ENCODE assay signal across 10 mouse cellular contexts in the genomic region with DNA sequence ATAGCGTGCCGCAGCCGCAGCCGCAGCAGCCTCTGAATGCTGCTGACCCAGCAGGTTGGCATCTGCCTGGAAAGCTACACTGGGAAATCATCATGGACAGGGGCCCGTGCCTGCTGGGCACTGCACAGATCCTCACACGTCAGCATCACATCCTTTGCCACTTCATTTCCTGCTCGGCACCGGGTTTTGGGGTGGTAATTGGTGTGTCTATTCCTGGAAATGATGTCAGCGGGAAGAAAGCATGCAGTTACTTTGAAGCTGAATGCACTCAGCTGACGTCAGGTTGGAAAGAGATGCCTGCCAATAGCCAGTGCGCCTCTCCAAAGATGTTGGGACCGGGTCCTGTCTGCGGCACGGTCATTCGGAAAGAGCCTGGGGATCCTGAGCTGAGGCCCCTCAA. TPM values are rescaled to one million over a fixed set of nuclear protein-coding genes. Genes with fewer than 3 reads are reported as not detected.
A peak's percentile ranks its signal among the peaks of the same experiment; 100 is the strongest.
DNase-seq lines count a peak whose midpoint lies in the region; ATAC-seq and TF ChIP-seq lines count a peak whose summit lies in the region.
"Had no signal": no experiment of that assay in that cellular context is flagged by ENCODE, and none has a peak within 500 bp of the region (broad histone marks: within the 10 kb centered on the region; RNA-seq: fewer than 3 reads in every experiment).

No protein-coding gene starts in this region.

- no peak for TF ChIP-seq POLR2A in olfactory bulb, adult 2 months (IDR thresholded peaks at IDR 0.05; ENCODE audit: insufficient read depth, low read depth, low read length)

- no peaks in the 10 kb centered on the region for H3K36me3 ChIP-seq in limb, embryonic 15.5 days
- H3K36me3 ChIP-seq in limb, embryonic 10.5 days, result no peaks in the 10 kb centered on the region
- H3K36me3 ChIP-seq in hindbrain, embryonic 13.5 days, result no peaks in the 10 kb centered on the region

- 0 out of 2 replicates have a peak overlapping the region, but pooled peaks have one; percentile 18 for H3K27ac ChIP-seq in limb, embryonic 15.5 days
- no peak overlapping the region for H3K27ac ChIP-seq in limb, embryonic 10.5 days
- peak overlapping the region; percentile 47; the same call in 1 of the 2 replicates for H3K27ac ChIP-seq in olfactory bulb, adult 2 months (ENCODE audit: insufficient read depth, low read depth, low read length)
- no peak overlapping the region for H3K27ac ChIP-seq in hindbrain, embryonic 13.5 days

- intact Hi-C loops in heart, postnatal 36 days (cut with DNase I), result loop anchor here (1.0 kb wide), 1 partner anchor 11 kb away; no protein-coding TSS in a partner anchor

- no peak for ATAC-seq in limb, embryonic 15.5 days (ENCODE audit: insufficient number of reproducible peaks, low FRiP score, low TSS enrichment, low read depth)
- ATAC-seq in hindbrain, embryonic 13.5 days (ENCODE audit: low FRiP score), result no peak

- H3K4me1 ChIP-seq in limb, embryonic 15.5 days, result peaks cover 13% of the 10 kb centered on the region
- H3K4me1 ChIP-seq in limb, embryonic 10.5 days, result peaks cover 20% of the 10 kb centered on the region
- H3K4me1 ChIP-seq in olfactory bulb, adult 2 months (ENCODE audit: control insufficient read depth, insufficient read depth, low read length), result peaks cover 25% of the 10 kb centered on the region
- H3K4me1 ChIP-seq in hindbrain, embryonic 13.5 days (replicated peaks), result no peaks in the 10 kb centered on the region

- DNase-seq in limb, embryonic 10.5 days (ENCODE audit: low spot score), result no peak
- peak; percentile 62 to 64 for DNase-seq in cerebellum, postnatal 36 days
- DNase-seq in heart, postnatal 36 days, result peak; percentile 57 to 66
- no peak for DNase-seq in MN1 (ENCODE audit: low spot score)
- no peak for DNase-seq in thymus, postnatal 4 days

- H3K27me3 ChIP-seq in limb, embryonic 15.5 days, result no peaks in the 10 kb centered on the region
- H3K27me3 ChIP-seq in limb, embryonic 10.5 days (ENCODE audit: low read depth, poor library complexity, severe bottlenecking), result no peaks in the 10 kb centered on the region
- H3K27me3 ChIP-seq in hindbrain, embryonic 13.5 days, result no peaks in the 10 kb centered on the region

- 73% methylated on average over 15 of the region's 15 CpGs for WGBS in limb, embryonic 15.5 days
- 84% methylated on average over 15 of the region's 15 CpGs for WGBS in limb, embryonic 10.5 days
- WGBS in olfactory bulb, adult 2 months, result 45% methylated on average over 15 of the region's 15 CpGs
- 90% methylated on average over 15 of the region's 15 CpGs for WGBS in hindbrain, embryonic 13.5 days

- H3K4me2 ChIP-seq in limb, embryonic 15.5 days, result no peak overlapping the region
- H3K4me2 ChIP-seq in hindbrain, embryonic 13.5 days, result no peak overlapping the region

- no peaks in the 10 kb centered on the region for H3K9me3 ChIP-seq in limb, embryonic 15.5 days
- H3K9me3 ChIP-seq in limb, embryonic 10.5 days (replicated peaks), result no peaks in the 10 kb centered on the region
- no peaks in the 10 kb centered on the region for H3K9me3 ChIP-seq in hindbrain, embryonic 13.5 days

- no peak for TF ChIP-seq CTCF in olfactory bulb, adult 2 months (IDR thresholded peaks at IDR 0.05; ENCODE audit: insufficient read depth, low read depth, low read length)

- no peak overlapping the region for H3K4me3 ChIP-seq in limb, embryonic 15.5 days
- H3K4me3 ChIP-seq in limb, embryonic 10.5 days, result no peak overlapping the region
- no peak overlapping the region for H3K4me3 ChIP-seq in olfactory bulb, adult 2 months (ENCODE audit: insufficient read depth, low read depth, low read length)
- H3K4me3 ChIP-seq in hindbrain, embryonic 13.5 days, result no peak overlapping the region

- no peak overlapping the region for H3K9ac ChIP-seq in limb, embryonic 15.5 days
- H3K9ac ChIP-seq in hindbrain, embryonic 13.5 days, result no peak overlapping the region

RNA-seq across cellular contexts. Expression of gene Ccdc63, which starts 2.9 kb away (rescaled TPM):
- polyA plus RNA-seq in limb, embryonic 15.5 days (2015; fragmentation: Nextera tagmentation; extraction: Ambion mirVana), result 0.09 and 0.11 TPM in 2 replicates
- polyA plus RNA-seq in limb, embryonic 10.5 days (2016; fragmentation: Nextera tagmentation; extraction: Ambion mirVana), result not detected in 2 replicates
- total RNA-seq in heart, postnatal 36 days (2021), result not detected
- not detected in 2 replicates for polyA plus RNA-seq in olfactory bulb, adult 2 months (2012; ENCODE audit: insufficient read depth, insufficient read length, low replicate concordance, missing spikeins)
- not detected in 2 replicates for polyA plus RNA-seq in hindbrain, embryonic 13.5 days (2015; fragmentation: Nextera tagmentation; extraction: Ambion mirVana)
- polyA plus RNA-seq: liver, embryonic 16.5 days had no signal

RNA-seq across cellular contexts. Expression of gene Ppp1cc, which starts 14.5 kb away (rescaled TPM):
- 185 and 206 TPM in 2 replicates for polyA plus RNA-seq in limb, embryonic 15.5 days (2015; fragmentation: Nextera tagmentation; extraction: Ambion mirVana)
- polyA plus RNA-seq in limb, embryonic 10.5 days (2016; fragmentation: Nextera tagmentation; extraction: Ambion mirVana), result 373 and 383 TPM in 2 replicates
- total RNA-seq in heart, postnatal 36 days (2021), result 100 to 1,000 TPM; 118 to 125 TPM
- 674 and 1,250 TPM in 2 replicates for polyA plus RNA-seq in olfactory bulb, adult 2 months (2012; ENCODE audit: insufficient read depth, insufficient read length, low replicate concordance, missing spikeins)
- 204 and 206 TPM in 2 replicates for polyA plus RNA-seq in hindbrain, embryonic 13.5 days (2015; fragmentation: Nextera tagmentation; extraction: Ambion mirVana)

RNA-seq across cellular contexts. Expression of gene Myl2, which starts 42.8 kb away (rescaled TPM):
- polyA plus RNA-seq in limb, embryonic 15.5 days (2015; fragmentation: Nextera tagmentation; extraction: Ambion mirVana), result 6.5 and 27.8 TPM in 2 replicates
- polyA plus RNA-seq in limb, embryonic 10.5 days (2016; fragmentation: Nextera tagmentation; extraction: Ambion mirVana), result 3.1 TPM in 2 replicates
- over 10,000 TPM; 18,107 to 20,333 TPM for total RNA-seq in heart, postnatal 36 days (2021)
- not detected in 2 replicates for polyA plus RNA-seq in olfactory bulb, adult 2 months (2012; ENCODE audit: insufficient read depth, insufficient read length, low replicate concordance, missing spikeins)
- polyA plus RNA-seq in hindbrain, embryonic 13.5 days (2015; fragmentation: Nextera tagmentation; extraction: Ambion mirVana), result 3.7 and 7.3 TPM in 2 replicates
- total RNA-seq: adrenal gland, adult 18-20 months had no signal

Comparison
In these comparisons a context has a peak if more than half of its experiments do, and no peak if none do; other contexts are left out.
1. H3K27ac ChIP-seq: peak in limb, embryonic 15.5 days (single experiment) and olfactory bulb, adult 2 months (single experiment); none in limb, embryonic 10.5 days (single experiment) and hindbrain, embryonic 13.5 days (single experiment).
2. DNase-seq: peak in cerebellum, postnatal 36 days (2 of 2) and heart, postnatal 36 days (2 of 2); none in limb, embryonic 10.5 days (single experiment), MN1 (single experiment) and thymus, postnatal 4 days (single experiment).